Mouse (Mus musculus): ENCODE results near the gene Srsf2. TPM values are rescaled to one million over a fixed set of nuclear protein-coding genes. Genes with fewer than 3 reads are reported as not detected.

Srsf2 gene
- total and polyA plus RNA-seq, 2 experiments from 2014 or later: 196 to 484 TPM

DNA sequence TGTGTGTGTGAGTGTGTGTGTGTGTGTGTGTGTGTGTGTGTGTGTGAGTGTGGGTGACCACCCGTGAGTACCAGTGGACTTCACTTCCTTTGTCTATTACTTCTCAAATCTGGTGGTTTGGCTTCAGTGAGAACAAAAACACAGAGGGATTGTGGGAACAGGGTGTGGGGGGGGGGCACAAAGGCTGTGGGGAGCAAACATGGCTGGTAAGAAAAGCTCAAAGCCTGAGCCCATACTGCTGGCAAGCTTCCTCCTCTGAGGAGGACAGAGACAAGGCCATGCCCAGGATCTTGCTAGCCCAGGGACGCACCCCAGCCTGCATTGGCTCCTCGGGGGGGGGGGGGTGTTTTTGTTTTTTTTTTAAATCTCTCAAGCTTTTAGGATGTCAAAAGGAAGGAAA, 45.4 kb downstream of the Srsf2 start:
- Histone ChIP-seq H3K4me2 (ENCODE audit: low read depth, low read length, poor library complexity, severe bottlenecking) (no peak overlapping the region), H3K9me3 (ENCODE audit: low read length) (no peaks in the 10 kb centered on the region), H3K4me3 (ENCODE audit: low read depth, low read length) (no peak overlapping the region), H3K9ac (replicated peaks; ENCODE audit: low read length, poor library complexity, severe bottlenecking) (no peak overlapping the region), H3K27me3 (ENCODE audit: insufficient read depth, low read length) (no peaks in the 10 kb centered on the region), H3K4me1 (ENCODE audit: insufficient read depth, low read length) (peaks cover 11% of the 10 kb centered on the region; the same call in 1 of the 2 replicates), H3K36me3 (ENCODE audit: insufficient read depth, low read length) (no peaks in the 10 kb centered on the region), H3K27ac (ENCODE audit: low read depth, low read length) (peak overlapping the region; percentile 38; the same call in 1 of the 2 replicates)
- no peak for ATAC-seq (ENCODE audit: low FRiP score)
- TF ChIP-seq CTCF (IDR thresholded peaks at IDR 0.05): no peak
- 48% methylated on average over 3 of the region's 3 CpGs for WGBS
- no peak for DNase-seq (ENCODE audit: low spot score)

DNA sequence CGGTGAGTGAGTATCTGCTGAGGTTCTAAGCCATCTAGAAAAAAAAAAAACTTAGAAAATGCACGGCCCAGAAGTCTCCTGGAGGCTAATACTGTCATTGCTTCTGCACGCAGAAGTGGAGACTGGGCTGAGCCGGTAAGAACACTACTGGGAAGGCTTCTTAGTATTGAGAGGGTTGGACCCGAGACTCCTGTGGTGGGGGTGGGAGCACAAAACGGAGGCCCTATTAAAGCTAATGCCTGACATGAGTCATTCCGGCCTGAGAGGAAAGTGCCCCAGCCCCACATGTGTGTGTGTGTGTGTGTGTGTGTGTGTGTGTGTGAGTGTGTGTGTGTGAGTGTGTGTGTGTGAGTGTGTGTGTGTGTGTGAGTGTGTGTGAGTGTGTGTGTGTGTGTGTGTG, 45.8 kb downstream of the Srsf2 start:
- no peak overlapping the region for H3K4me3 ChIP-seq (ENCODE audit: low read depth, low read length)
- H3K36me3 ChIP-seq (ENCODE audit: insufficient read depth, low read length): no peaks in the 10 kb centered on the region
- no peak overlapping the region for H3K27ac ChIP-seq (ENCODE audit: low read depth, low read length)
- 50% methylated on average over 7 of the region's 7 CpGs for WGBS
- DNase-seq (ENCODE audit: low spot score): no peak
- H3K9ac ChIP-seq (replicated peaks; ENCODE audit: low read length, poor library complexity, severe bottlenecking): no peak overlapping the region
- H3K4me2 ChIP-seq (ENCODE audit: low read depth, low read length, poor library complexity, severe bottlenecking): no peak overlapping the region
- H3K4me1 ChIP-seq (ENCODE audit: insufficient read depth, low read length): peaks cover 10% of the 10 kb centered on the region; the same call in 1 of the 2 replicates
- ATAC-seq (ENCODE audit: low FRiP score): no peak
- no peaks in the 10 kb centered on the region for H3K9me3 ChIP-seq (ENCODE audit: low read length)
- no peak for TF ChIP-seq CTCF (IDR thresholded peaks at IDR 0.05)
- H3K27me3 ChIP-seq (ENCODE audit: insufficient read depth, low read length): no peaks in the 10 kb centered on the region

DNA sequence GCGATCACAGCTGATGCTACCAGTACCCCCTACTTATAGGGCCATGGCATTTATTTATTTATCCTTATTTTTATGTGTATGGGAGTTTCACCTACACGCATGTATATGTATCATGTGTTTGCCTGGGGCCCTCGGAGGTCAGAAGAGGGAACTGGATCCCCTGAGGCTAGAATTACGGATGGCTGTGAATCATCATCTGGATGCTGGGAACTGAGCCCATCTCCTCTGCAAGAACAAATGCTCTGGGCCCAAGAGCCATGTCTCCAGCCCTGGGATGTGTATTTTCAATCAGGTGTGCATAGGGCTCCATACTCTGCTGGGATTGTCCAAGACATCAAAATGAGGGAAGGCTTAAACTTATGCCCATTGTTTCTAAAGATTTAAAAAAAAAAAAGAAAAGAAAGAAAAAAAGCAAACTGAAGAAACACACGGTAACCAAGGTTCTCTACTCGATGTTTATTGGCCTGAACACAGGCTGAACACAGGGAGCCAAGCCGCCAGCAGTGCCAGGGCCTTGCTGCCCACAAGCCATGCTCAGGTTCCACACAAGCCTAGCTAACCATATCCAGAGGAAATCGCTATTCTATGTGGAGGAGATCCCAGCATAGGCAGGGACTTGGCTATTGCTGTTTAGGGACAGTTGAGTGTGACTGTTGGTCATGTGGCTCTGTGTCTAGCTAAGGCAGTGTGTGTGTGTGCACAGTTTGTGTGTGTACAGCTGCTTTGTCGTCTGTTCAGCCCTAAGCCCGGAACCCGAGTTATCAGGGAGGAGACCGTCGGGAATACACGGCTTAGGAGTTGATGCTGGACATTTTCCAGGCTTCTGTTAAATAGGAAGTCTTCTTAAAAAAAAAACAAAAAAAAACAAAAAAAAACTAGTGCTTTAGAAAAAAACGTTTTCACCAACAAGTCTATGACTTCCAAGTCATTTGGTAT, 46.5 kb downstream of the Srsf2 start:
- H3K9me3 ChIP-seq (ENCODE audit: low read length): no peaks in the 10 kb centered on the region
- no peaks in the 10 kb centered on the region for H3K27me3 ChIP-seq (ENCODE audit: insufficient read depth, low read length)
- peaks cover 10% of the 10 kb centered on the region; the same call in 1 of the 2 replicates for H3K4me1 ChIP-seq (ENCODE audit: insufficient read depth, low read length)
- no peaks in the 10 kb centered on the region for H3K36me3 ChIP-seq (ENCODE audit: insufficient read depth, low read length)
- no peak overlapping the region for H3K27ac ChIP-seq (ENCODE audit: low read depth, low read length)
- H3K4me2 ChIP-seq (ENCODE audit: low read depth, low read length, poor library complexity, severe bottlenecking): no peak overlapping the region
- ATAC-seq (ENCODE audit: low FRiP score) (no peak), DNase-seq (ENCODE audit: low spot score) (no peak)
- no peak overlapping the region for H3K4me3 ChIP-seq (ENCODE audit: low read depth, low read length)
- no peak overlapping the region for H3K9ac ChIP-seq (replicated peaks; ENCODE audit: low read length, poor library complexity, severe bottlenecking)
- WGBS: 71% methylated on average over 15 of the region's 15 CpGs
- no peak for TF ChIP-seq CTCF (IDR thresholded peaks at IDR 0.05)

DNA sequence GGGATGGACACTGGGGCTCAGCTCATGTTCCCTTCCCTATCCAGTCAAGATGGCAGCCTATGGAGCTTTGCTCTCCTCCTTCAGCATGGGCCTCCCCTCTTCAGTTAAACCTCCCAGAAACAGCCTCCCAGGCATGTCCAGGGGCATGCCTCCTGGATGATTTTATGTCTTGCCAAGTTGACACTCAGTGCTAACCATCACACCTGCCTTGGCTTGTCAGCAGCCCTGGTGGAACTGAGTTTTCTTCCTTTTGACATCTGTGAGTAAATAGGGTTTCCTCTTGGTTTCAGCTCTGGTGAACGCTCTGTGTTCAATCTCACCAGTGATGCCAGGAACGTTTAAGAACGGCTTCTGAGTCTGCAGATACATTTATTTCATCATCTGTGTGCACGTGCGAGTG, 50.2 kb downstream of the Srsf2 start:
- TF ChIP-seq CTCF (IDR thresholded peaks at IDR 0.05): no peak
- no peak for DNase-seq (ENCODE audit: low spot score)
- H3K27me3 ChIP-seq (ENCODE audit: insufficient read depth, low read length): no peaks in the 10 kb centered on the region
- no peak overlapping the region for H3K4me3 ChIP-seq (ENCODE audit: low read depth, low read length)
- H3K9me3 ChIP-seq (ENCODE audit: low read length): no peaks in the 10 kb centered on the region
- no peaks in the 10 kb centered on the region for H3K36me3 ChIP-seq (ENCODE audit: insufficient read depth, low read length)
- H3K9ac ChIP-seq (replicated peaks; ENCODE audit: low read length, poor library complexity, severe bottlenecking): no peak overlapping the region
- H3K4me1 ChIP-seq (ENCODE audit: insufficient read depth, low read length): no peaks in the 10 kb centered on the region
- ATAC-seq (ENCODE audit: low FRiP score): no peak
- no peak overlapping the region for H3K4me2 ChIP-seq (ENCODE audit: low read depth, low read length, poor library complexity, severe bottlenecking)
- WGBS: 90% methylated on average over 5 of the region's 5 CpGs
- no peak overlapping the region for H3K27ac ChIP-seq (ENCODE audit: low read depth, low read length)

DNA sequence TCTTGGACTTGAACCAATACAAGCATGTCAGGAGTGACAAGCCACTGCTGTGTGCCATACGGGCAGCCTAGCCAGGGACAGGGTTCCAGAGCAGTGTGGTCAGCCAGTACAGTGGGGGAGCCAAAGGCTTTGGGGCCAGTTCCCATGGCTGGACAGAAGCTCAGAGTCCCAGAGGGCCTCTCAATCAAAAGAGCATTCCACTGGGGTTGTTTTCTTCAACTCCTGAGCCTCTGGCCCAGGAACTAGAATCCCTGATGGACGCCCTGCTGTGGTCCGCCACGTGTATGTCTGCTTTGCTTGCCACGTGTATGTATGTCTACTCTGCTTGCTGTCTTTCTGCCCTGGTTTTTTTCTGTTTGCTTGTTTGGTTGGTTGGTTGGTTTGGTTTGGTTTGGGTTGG, 51.8 kb downstream of the Srsf2 start:
- TF ChIP-seq CTCF (IDR thresholded peaks at IDR 0.05): no peak
- Histone ChIP-seq H3K27me3 (ENCODE audit: insufficient read depth, low read length) (no peaks in the 10 kb centered on the region), H3K27ac (ENCODE audit: low read depth, low read length) (no peak overlapping the region), H3K4me3 (ENCODE audit: low read depth, low read length) (no peak overlapping the region), H3K9ac (replicated peaks; ENCODE audit: low read length, poor library complexity, severe bottlenecking) (no peak overlapping the region), H3K9me3 (ENCODE audit: low read length) (no peaks in the 10 kb centered on the region), H3K4me2 (ENCODE audit: low read depth, low read length, poor library complexity, severe bottlenecking) (no peak overlapping the region), H3K4me1 (ENCODE audit: insufficient read depth, low read length) (no peaks in the 10 kb centered on the region), H3K36me3 (ENCODE audit: insufficient read depth, low read length) (no peaks in the 10 kb centered on the region)
- no peak for ATAC-seq (ENCODE audit: low FRiP score)
- DNase-seq (ENCODE audit: low spot score): no peak
- 65% methylated on average over 5 of the region's 5 CpGs for WGBS

Other genes starting within 250 kb of the Srsf2 start
- gene Rhbdf2, start 226.1 kb downstream of the Srsf2 start, total RNA-seq (2014; rRNA removed): 3.4 and 4.5 TPM in 2 replicates
- gene Rhbdf2, start 226.1 kb downstream of the Srsf2 start, polyA plus RNA-seq (2015; fragmentation: Nextera tagmentation; extraction: Ambion mirVana): 1.0 TPM in 2 replicates
- gene Prcd, start 199.6 kb downstream of the Srsf2 start, total RNA-seq (2014; rRNA removed): 3.7 TPM in 1 of 2 replicates, not detected in the other
- 4.8 and 6.0 TPM in 2 replicates for gene Prcd, start 199.6 kb downstream of the Srsf2 start, polyA plus RNA-seq (2015; fragmentation: Nextera tagmentation; extraction: Ambion mirVana)
- gene Cygb, start 198.8 kb downstream of the Srsf2 start, total RNA-seq (2014; rRNA removed): 38.7 and 44.2 TPM in 2 replicates
- gene Cygb, start 198.8 kb downstream of the Srsf2 start, polyA plus RNA-seq (2015; fragmentation: Nextera tagmentation; extraction: Ambion mirVana): 40.5 and 43.5 TPM in 2 replicates
- gene St6galnac1, start 77.6 kb downstream of the Srsf2 start, total RNA-seq (2014; rRNA removed): not detected in 2 replicates
- gene St6galnac1, start 77.6 kb downstream of the Srsf2 start, polyA plus RNA-seq (2015; fragmentation: Nextera tagmentation; extraction: Ambion mirVana): not detected in 2 replicates
- 23.3 and 39.1 TPM in 2 replicates for gene Mxra7, start 25.0 kb downstream of the Srsf2 start, total RNA-seq (2014; rRNA removed)
- 29.3 and 32.1 TPM in 2 replicates for gene Mxra7, start 25.0 kb downstream of the Srsf2 start, polyA plus RNA-seq (2015; fragmentation: Nextera tagmentation; extraction: Ambion mirVana)
- 28.9 and 32.2 TPM in 2 replicates for gene Mettl23, start 9.8 kb downstream of the Srsf2 start, total RNA-seq (2014; rRNA removed)
- 47.4 and 48.4 TPM in 2 replicates for gene Mettl23, start 9.8 kb downstream of the Srsf2 start, polyA plus RNA-seq (2015; fragmentation: Nextera tagmentation; extraction: Ambion mirVana)
- gene Jmjd6, start 9.6 kb downstream of the Srsf2 start, total RNA-seq (2014; rRNA removed): 38.1 and 43.6 TPM in 2 replicates
- gene Jmjd6, start 9.6 kb downstream of the Srsf2 start, polyA plus RNA-seq (2015; fragmentation: Nextera tagmentation; extraction: Ambion mirVana): 48.8 and 49.8 TPM in 2 replicates
- 36.0 and 57.0 TPM in 2 replicates for gene Mfsd11, start 654 bp downstream of the Srsf2 start, total RNA-seq (2014; rRNA removed)
- 54.8 and 64.1 TPM in 2 replicates for gene Mfsd11, start 654 bp downstream of the Srsf2 start, polyA plus RNA-seq (2015; fragmentation: Nextera tagmentation; extraction: Ambion mirVana)
- 104 and 133 TPM in 2 replicates for gene Mgat5b, start 65.8 kb upstream of the Srsf2 start, total RNA-seq (2014; rRNA removed)
- 23.7 and 24.7 TPM in 2 replicates for gene Mgat5b, start 65.8 kb upstream of the Srsf2 start, polyA plus RNA-seq (2015; fragmentation: Nextera tagmentation; extraction: Ambion mirVana)

Measured in midbrain, postnatal 0 days (tissue).